Mouse (Mus musculus): Measurements from ENCODE around the gene Fam161b.
"Not testable (repeated sequence)": the region's sequence is repeated elsewhere in the genome, so short reads cannot be mapped to it uniquely, and the experiment has no call there.

Gene Fam161b

GRCm38 (mm10) chr12:84373831-84374481, 12.3 kb upstream of the Fam161b start:
- no peak for DNase-seq

- no peak for DNase-seq
Measured at GRCm38 (mm10) chr12:84371647-84372046, 10.0 kb upstream of the Fam161b start.

DNA sequence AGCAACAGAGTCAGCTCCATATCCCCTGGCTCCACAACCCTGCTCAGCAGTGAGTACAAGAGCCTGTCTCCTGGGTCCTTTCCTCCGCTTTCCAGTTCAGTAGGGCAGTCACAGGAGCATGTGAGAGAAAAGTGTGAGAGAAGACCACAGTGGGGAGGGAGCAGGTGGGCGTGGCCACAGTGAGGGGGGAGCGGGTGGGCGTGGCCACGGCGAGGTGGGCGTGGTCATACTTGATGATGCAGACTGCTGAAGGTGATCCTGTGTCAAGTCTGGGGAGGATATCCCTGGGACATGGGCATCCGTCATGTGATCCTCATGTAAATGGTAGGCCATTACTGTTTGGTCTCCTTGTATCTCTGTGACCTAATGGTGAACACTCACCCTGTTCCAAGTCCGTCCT, 5.3 kb upstream of the Fam161b start:
- DNase-seq, result no peak

DNA sequence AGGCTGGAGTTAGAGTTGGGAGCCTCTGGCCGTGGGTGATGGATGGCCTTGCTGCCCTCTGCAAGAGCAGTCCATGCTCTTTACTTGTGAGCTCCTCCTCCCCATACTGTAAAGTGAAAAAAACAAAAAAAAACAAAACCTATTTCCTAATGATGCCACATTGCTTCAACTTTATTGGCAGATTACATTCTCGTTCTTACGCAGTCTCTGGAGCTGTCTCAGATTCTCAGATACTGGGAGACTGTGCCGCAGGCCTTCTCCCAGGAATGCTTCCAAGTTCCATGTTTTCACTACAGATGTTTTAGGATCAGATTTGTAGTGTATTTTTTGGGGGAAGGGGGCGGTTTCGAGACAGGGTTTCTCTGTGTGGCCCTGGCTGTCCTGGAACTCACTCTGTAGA, 3.5 kb upstream of the Fam161b start:
- DNase-seq, result no peak

- DNase-seq, result no peak
Measured at GRCm38 (mm10) chr12:84364291-84364690, 2.7 kb upstream of the Fam161b start.

GRCm38 (mm10) chr12:84362872-84363271, 1.2 kb upstream of the Fam161b start:
- no peak for DNase-seq

- DNase-seq, result not testable (repeated sequence)
Measured at GRCm38 (mm10) chr12:84358699-84359098, 2.9 kb downstream of the Fam161b start.

DNA sequence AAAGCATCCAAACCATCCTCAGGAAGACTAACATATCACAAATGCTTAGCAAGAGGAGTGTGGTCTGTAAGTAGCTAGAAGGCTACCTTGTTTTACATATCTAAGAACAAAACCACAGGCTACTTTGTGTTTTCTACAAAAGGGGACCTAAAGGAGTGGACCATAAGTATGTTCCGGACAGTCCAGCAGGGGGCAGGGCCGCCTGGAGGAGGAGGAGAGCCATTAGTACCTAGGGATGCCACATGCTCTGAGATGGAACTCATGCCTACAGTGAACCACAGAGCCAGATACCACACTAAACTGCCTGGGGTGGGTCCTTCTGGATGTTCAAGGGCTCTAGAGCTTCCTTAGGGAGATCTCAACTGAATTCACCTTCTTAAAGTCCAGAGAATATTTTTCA, 14.4 kb downstream of the Fam161b start:
- DNase-seq, result no peak

DNA sequence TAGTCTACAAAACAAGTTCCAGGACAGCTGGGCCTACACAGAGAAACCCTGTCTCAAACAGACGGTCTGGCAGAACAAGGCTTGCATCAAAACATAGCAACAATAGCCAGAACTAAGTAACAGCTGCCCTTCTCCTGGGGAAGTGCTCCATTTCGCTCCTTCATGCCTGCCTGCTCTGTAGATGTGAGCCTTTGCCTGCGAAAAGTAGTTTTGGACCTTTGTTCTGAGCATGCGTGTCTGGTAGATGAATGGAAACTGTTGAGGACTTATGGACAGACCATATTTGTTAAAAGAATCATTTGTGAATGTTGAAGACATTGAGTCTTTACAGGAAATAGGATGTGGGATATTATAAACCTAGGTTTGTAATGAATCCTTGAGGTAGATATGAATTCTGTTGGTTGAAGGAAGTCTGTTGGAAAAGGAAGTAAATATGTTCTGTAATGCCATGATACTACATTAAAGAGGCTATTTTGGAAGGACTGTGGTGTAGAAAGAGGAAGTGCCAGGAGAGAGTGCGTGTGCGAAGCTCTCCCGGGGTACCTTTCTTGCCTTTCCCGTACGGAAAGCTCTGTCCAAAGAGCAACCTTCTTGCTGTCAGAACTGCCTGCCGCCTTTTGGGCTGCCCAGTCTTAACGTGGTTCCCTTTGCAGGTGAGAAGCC, 24.5 kb downstream of the Fam161b start:
- DNase-seq, result no peak

- no peak for DNase-seq
Measured at GRCm38 (mm10) chr12:84327111-84327512, 34.5 kb downstream of the Fam161b start.

DNA sequence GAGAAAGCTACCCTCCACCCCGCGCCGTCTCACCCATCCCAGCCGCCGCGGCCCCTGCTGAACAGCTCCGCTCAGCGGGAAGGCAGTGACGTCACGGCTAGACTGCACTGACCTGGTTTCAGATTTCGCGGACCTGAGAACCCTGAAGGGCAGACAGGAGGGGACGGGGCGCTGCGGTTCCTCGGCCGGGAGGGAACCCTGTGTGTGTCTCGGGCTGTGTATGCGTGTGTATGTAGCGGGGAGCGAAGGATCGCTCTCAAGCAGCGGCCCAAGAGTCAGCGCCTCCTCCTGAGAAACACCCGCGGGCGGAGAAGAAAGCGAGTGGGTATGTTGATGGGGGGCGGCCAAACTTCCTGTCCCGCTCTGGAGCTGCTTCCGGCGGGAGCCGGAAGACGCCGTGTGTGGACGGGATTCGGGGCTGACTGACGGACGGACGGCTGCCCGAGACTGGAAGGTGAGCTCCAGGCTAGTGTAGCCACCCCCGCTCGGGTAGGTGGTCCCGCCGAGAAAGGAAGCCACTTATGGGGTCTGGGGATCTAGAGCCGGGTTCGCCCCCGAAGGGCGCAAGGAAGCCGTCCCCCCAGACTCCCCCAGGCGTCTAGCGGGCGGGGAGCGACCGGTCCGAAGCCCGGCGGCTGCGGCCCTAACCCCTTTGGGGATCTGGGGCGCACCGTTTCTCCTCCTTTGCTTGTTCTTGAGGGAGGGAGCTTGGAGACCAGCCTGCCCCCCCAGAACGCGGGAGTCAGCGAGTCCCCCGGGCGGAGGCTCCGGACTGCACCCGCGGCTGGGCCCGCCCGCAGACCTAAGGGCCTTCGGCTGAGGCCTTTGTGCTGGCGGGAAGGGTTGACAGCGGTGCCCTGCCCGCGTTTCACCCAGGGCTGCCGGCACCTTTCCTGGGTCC, 44.7 kb downstream of the Fam161b start, which contains the start of gene Zfp410:
Gene Zfp410 (plus strand): TSS at position 132 of the 901 bp plus-strand sequence.
- peak; percentile 88 for DNase-seq

GRCm38 (mm10) chr12:84316006-84316405, 45.6 kb downstream of the Fam161b start:
- no peak for DNase-seq

DNA sequence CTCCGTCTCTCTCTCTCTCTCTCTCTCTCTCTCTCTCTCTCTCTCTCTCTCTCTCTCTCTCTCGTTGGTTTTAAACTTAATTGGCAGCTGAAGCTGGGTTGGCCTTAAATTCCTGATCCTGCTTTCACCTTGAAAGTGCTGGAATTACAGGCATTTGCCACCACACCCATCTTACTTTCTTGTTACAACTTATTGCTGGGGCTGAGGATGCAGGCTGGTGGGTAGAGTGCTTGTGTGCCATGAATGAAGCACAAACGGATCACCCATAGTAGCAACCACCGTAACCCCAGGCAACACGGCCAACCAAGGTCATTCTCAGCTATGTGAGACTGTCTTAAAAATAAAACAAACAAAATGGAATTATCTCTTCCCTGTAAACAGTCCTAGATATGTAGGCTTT, 50.3 kb downstream of the Fam161b start:
- no peak for DNase-seq

DNA sequence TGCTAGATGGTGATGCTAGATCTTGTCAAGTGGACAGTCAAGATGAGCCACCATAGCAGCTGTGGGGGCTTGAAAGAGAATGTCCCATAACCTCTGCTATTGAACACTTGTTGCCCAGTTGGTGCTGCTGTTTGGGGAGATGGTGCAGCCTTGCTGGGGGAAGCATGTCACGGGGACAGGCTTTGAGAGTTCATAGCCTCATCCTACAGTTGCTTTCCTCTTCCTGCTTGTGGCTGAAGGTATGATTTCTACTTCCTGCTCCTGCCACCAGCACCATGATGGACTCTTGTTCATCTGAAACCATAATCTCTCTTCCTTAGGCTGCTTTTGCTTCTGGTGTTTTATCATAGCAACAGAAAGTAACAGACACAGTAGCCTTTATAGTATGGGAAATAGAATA, 57.1 kb downstream of the Fam161b start:
- no peak for DNase-seq

DNA sequence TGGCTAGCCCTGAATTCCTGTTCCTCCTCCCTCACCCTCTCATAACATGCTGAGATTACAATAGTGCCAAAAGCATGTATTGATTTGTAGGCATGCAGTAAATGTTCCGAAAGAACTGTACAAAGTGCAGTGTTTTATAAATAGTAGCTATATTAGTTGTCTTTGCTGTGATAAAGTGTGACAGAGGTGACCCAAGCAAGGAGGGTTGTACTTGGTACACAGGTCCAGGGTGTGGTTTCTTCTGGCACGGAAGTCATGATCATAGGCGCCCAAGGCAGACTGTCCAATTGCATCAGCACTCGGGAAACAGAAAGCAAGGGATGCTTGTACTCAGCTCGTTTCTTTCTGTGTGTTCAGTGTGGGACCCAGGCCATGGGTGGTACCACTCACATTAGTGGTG, 57.5 kb downstream of the Fam161b start:
- no peak for DNase-seq

DNA sequence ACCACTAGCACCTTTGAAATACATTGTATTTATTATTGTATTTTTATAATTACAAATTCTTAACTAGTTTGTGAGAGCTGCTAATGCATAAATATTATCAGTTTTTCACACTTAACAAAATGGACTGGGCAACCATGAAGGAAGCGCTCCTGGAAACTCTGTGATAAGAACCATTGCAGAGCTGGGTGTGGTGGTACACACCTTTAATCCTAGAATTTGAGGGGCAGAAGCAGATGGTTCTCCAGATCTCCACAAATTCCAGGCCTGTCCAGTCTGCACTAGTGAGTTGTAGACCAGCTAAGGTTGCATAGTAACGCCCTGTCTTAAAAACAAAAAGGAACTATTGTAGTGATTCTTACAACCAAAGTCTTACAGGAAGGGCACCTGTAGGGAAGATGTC, 62.4 kb downstream of the Fam161b start:
- no peak for DNase-seq

- no peak for DNase-seq
Measured at GRCm38 (mm10) chr12:84297851-84298250, 63.8 kb downstream of the Fam161b start.
